Mouse (Mus musculus) hindbrain, embryonic 16.5 days (tissue): Measurements from ENCODE around the gene Zfp637. TPM values are rescaled to one million over a fixed set of nuclear protein-coding genes. Genes with fewer than 3 reads are reported as not detected.
"Not testable (repeated sequence)": the region's sequence is repeated elsewhere in the genome, so short reads cannot be mapped to it uniquely, and the experiment has no call there.

Experiments used
- ATAC-seq: fragments of 200-750 bp; cut with Nextera tagmentation; 2 replicates; pipeline ENCODE4 v1.8.0; 2017; ENCODE audit warnings: moderate TSS enrichment, moderate library complexity
- H3K27ac ChIP-seq: fragments of 300-500 bp; sonication (generic); 2 replicates; pipeline ENCODE4 v1.5.1; 2014; ENCODE audit warnings: low read depth, mild to moderate bottlenecking, control low read depth, low read length, moderate library complexity
- H3K27me3 ChIP-seq: fragments of 300-500 bp; sonication (generic); replicated peaks from 2 replicates; pipeline ENCODE4 v1.6.1; 2014; ENCODE audit warnings: low read length; ENCODE audit not compliant: control insufficient read depth, insufficient read depth
- H3K36me3 ChIP-seq: fragments of 300-500 bp; sonication (generic); 2 replicates; pipeline ENCODE4 v1.6.1; 2014; ENCODE audit warnings: mild to moderate bottlenecking, low read length, moderate library complexity, mixed read lengths; ENCODE audit not compliant: control insufficient read depth, insufficient read depth
- H3K4me1 ChIP-seq: fragments of 300-500 bp; sonication (generic); 2 replicates; pipeline ENCODE4 v1.6.1; 2014; ENCODE audit warnings: low read depth, low read length; ENCODE audit not compliant: control insufficient read depth, insufficient read depth
- H3K4me2 ChIP-seq: fragments of 300-500 bp; sonication (generic); 2 replicates; pipeline ENCODE4 v1.6.1; 2014; ENCODE audit warnings: mild to moderate bottlenecking, low read length, control low read depth, moderate library complexity
- H3K4me3 ChIP-seq: fragments of 300-500 bp; sonication (generic); 2 replicates; pipeline ENCODE4 v1.5.1; 2014; ENCODE audit warnings: mild to moderate bottlenecking, low read length, control low read depth, moderate library complexity
- H3K9ac ChIP-seq: fragments of 300-500 bp; sonication (generic); 2 replicates; pipeline ENCODE4 v1.6.1; 2014; ENCODE audit warnings: low read depth, mild to moderate bottlenecking, control low read depth, low read length, moderate library complexity
- H3K9me3 ChIP-seq: fragments of 300-500 bp; sonication (generic); 2 replicates; pipeline ENCODE4 v1.6.1; 2014; ENCODE audit warnings: mild to moderate bottlenecking, low read length, moderate library complexity; ENCODE audit not compliant: control insufficient read depth
- WGBS: fragments of 180-500 bp; shearing (Covaris S2); extraction: QIAGEN DNeasy Blood & Tissue Kit; methylation state at CpG from one replicate; pipeline ENCODE4 v1.1.7; 2014; 5-methylcytosine and 5-hydroxymethylcytosine counted together
- polyA plus RNA-seq: library from polyadenylated mRNA; unstranded; fragments of >200 nt; fragmentation: Nextera tagmentation; extraction: Ambion mirVana; gene quantifications from 2 replicates; pipeline ENCODE4 v1.2.1, GENCODE M21; 2015

Gene Zfp637
- polyA plus RNA-seq, 1 experiment from 2014 or later: 137 TPM

GRCm38 (mm10) chr6:117817108-117817541 lies 23.9 kb upstream of the Zfp637 start:
- Histone ChIP-seq H3K27ac (no peak overlapping the region), H3K9ac (no peak overlapping the region)
- WGBS: 83% methylated on average over 5 of the region's 5 CpGs

GRCm38 (mm10) chr6:117820327-117820726 lies 20.7 kb upstream of the Zfp637 start:
- Histone ChIP-seq H3K36me3 (no peaks in the 10 kb centered on the region), H3K4me2 (no peak overlapping the region), H3K27ac (no peak overlapping the region), H3K9me3 (no peaks in the 10 kb centered on the region), H3K4me3 (no peak overlapping the region), H3K9ac (no peak overlapping the region), H3K4me1 (no peaks in the 10 kb centered on the region), H3K27me3 (0 out of 2 replicates have a peak, but pooled peaks cover 2% of the 10 kb centered on the region)
- WGBS: 76% methylated on average over 14 of the region's 14 CpGs
- ATAC-seq: no peak

More at GRCm38 (mm10) chr6:117817108-117817541, 23.9 kb upstream of the Zfp637 start:
- H3K4me2 ChIP-seq: no peak overlapping the region
- no peaks in the 10 kb centered on the region for H3K36me3 ChIP-seq
- H3K4me3 ChIP-seq: no peak overlapping the region
- H3K4me1 ChIP-seq: no peaks in the 10 kb centered on the region
- H3K27me3 ChIP-seq: no peaks in the 10 kb centered on the region
- ATAC-seq: no peak
- H3K9me3 ChIP-seq: no peaks in the 10 kb centered on the region

- H3K9me3 ChIP-seq: no peaks in the 10 kb centered on the region
- H3K27ac ChIP-seq: no peak overlapping the region
- 0 out of 2 replicates have a peak, but pooled peaks cover 2% of the 10 kb centered on the region for H3K27me3 ChIP-seq
- no peak overlapping the region for H3K9ac ChIP-seq
- WGBS: 19% methylated on average over 4 of the region's 4 CpGs
- ATAC-seq: peak; percentile 50; the same call in 1 of the 2 replicates
- H3K4me2 ChIP-seq: no peak overlapping the region
- H3K36me3 ChIP-seq: no peaks in the 10 kb centered on the region
- H3K4me3 ChIP-seq: no peak overlapping the region
- no peaks in the 10 kb centered on the region for H3K4me1 ChIP-seq
These were observed 15.6 kb upstream of the Zfp637 start for GRCm38 (mm10) chr6:117825369-117825768.

- no peak overlapping the region for H3K27ac ChIP-seq
- H3K9ac ChIP-seq: no peak overlapping the region
- no peaks in the 10 kb centered on the region for H3K36me3 ChIP-seq
- 0 out of 2 replicates have a peak, but pooled peaks cover under 1% of the 10 kb centered on the region for H3K27me3 ChIP-seq
- no peak overlapping the region for H3K4me2 ChIP-seq
- no peaks in the 10 kb centered on the region for H3K9me3 ChIP-seq
- no peak overlapping the region for H3K4me3 ChIP-seq
- no peaks in the 10 kb centered on the region for H3K4me1 ChIP-seq
- WGBS: 15% methylated on average over 9 of the region's 9 CpGs
- ATAC-seq: peak; percentile 56; the same call in 1 of the 2 replicates
These were observed 12.7 kb upstream of the Zfp637 start for GRCm38 (mm10) chr6:117828273-117828672.

GRCm38 (mm10) chr6:117841511-117841955 lies 553 bp downstream of the Zfp637 start:
- H3K4me3 ChIP-seq: peak overlapping the region; percentile 93
- H3K9ac ChIP-seq: peak overlapping the region; percentile 100
- H3K27me3 ChIP-seq: no peaks in the 10 kb centered on the region
- H3K27ac ChIP-seq: peak overlapping the region; percentile 96
- ATAC-seq: no peak
- H3K9me3 ChIP-seq: no peaks in the 10 kb centered on the region
- peaks cover 23% of the 10 kb centered on the region for H3K36me3 ChIP-seq
- 15% methylated on average over 12 of the region's 12 CpGs for WGBS
- H3K4me2 ChIP-seq: peak overlapping the region; percentile 87
- peaks cover 8% of the 10 kb centered on the region for H3K4me1 ChIP-seq

GRCm38 (mm10) chr6:117844597-117844996 lies 3.6 kb downstream of the Zfp637 start:
- Histone ChIP-seq H3K36me3 (peaks cover 42% of the 10 kb centered on the region), H3K4me3 (no peak overlapping the region), H3K4me1 (peaks cover 8% of the 10 kb centered on the region), H3K27me3 (no peaks in the 10 kb centered on the region), H3K4me2 (no peak overlapping the region), H3K9me3 (no peaks in the 10 kb centered on the region), H3K9ac (no peak overlapping the region), H3K27ac (no peak overlapping the region)
- 96% methylated on average over 9 of the region's 9 CpGs for WGBS
- no peak for ATAC-seq

GRCm38 (mm10) chr6:117846671-117847070 lies 5.7 kb downstream of the Zfp637 start:
- not testable (repeated sequence) for H3K9me3 ChIP-seq, H3K27me3 ChIP-seq, H3K27ac ChIP-seq, H3K4me3 ChIP-seq, H3K4me2 ChIP-seq, H3K9ac ChIP-seq, H3K4me1 ChIP-seq, ATAC-seq
- 93% methylated on average over 4 of the region's 4 CpGs for WGBS
- H3K36me3 ChIP-seq: peaks cover 42% of the 10 kb centered on the region

- H3K36me3 ChIP-seq: peaks cover 42% of the 10 kb centered on the region
- H3K27me3 ChIP-seq: no peaks in the 10 kb centered on the region
- no peaks in the 10 kb centered on the region for H3K9me3 ChIP-seq
- H3K27ac ChIP-seq: no peak overlapping the region
- no peak for ATAC-seq
- H3K9ac ChIP-seq: no peak overlapping the region
- no peaks in the 10 kb centered on the region for H3K4me1 ChIP-seq
- WGBS: 100% methylated on average over 2 of the region's 2 CpGs
- no peak overlapping the region for H3K4me2 ChIP-seq
- H3K4me3 ChIP-seq: no peak overlapping the region
These were observed 6.8 kb downstream of the Zfp637 start for GRCm38 (mm10) chr6:117847772-117848171.

- Histone ChIP-seq H3K9me3 (no peaks in the 10 kb centered on the region), H3K27ac (no peak overlapping the region), H3K4me3 (no peak overlapping the region), H3K27me3 (no peaks in the 10 kb centered on the region), H3K4me1 (no peaks in the 10 kb centered on the region), H3K36me3 (peaks cover 38% of the 10 kb centered on the region), H3K4me2 (no peak overlapping the region), H3K9ac (no peak overlapping the region)
- 91% methylated on average over 5 of the region's 5 CpGs for WGBS
- ATAC-seq: 0 out of 2 replicates have a peak, but pooled peaks have one; percentile 17
These were observed 7.6 kb downstream of the Zfp637 start for GRCm38 (mm10) chr6:117848577-117848976.
